Mouse (Mus musculus): ENCODE data around the gene Slc25a14. TPM values are rescaled to one million over a fixed set of nuclear protein-coding genes. Genes with fewer than 3 reads are reported as not detected.
A peak's percentile ranks its signal among the peaks of the same experiment; 100 is the strongest.

Gene Slc25a14
- 0.18 TPM in 1 of 2 replicates, not detected in the other for polyA plus RNA-seq (2012; ENCODE audit: insufficient read depth, low replicate concordance)

- TF ChIP-seq GATA1 (IDR thresholded peaks at IDR 0.05; ENCODE audit: borderline replicate concordance, low read length) (no peak), FLI1 (IDR thresholded peaks at IDR 0.05; ENCODE audit: low read length) (no peak)
- peak within 1 kb of the TSS; percentile 93 for H3K4me3 ChIP-seq (replicated peaks)
- peaks cover 9% of the 10 kb centered on the region for H3K9me3 ChIP-seq
- peaks cover 4% of the 10 kb centered on the region for H3K27me3 ChIP-seq (replicated peaks)
- H3K36me3 ChIP-seq (replicated peaks; ENCODE audit: low read length): no peaks in the 10 kb centered on the region
- peaks cover 3% of the 10 kb centered on the region; the same call in 1 of the 2 replicates for H3K4me1 ChIP-seq
Measured at GRCm38 (mm10) chrX:48623379-48624053, at the start of gene Slc25a14. Gene Slc25a14, plus strand, starts transcription at chrX:48623413.

DNA sequence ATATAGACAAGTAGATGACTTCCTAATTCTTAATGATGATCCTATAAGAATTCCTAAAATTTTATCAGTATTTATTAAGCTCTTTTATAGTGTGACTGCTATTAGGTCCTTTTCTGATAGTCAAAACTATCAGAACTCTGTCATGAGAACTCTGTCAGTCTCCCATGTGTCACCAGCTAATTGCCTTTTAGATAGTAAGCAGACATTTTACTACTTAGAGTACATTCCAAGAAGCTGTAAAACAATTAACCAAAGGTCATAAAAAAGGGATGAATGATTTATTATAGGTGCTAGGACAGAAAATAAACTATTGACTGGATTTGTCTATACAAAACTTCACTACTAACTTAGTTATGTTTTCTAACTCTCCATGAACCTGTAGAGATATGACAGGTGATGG is 39.9 kb upstream of the Slc25a14 start:
- Histone ChIP-seq H3K27me3 (replicated peaks) (no peaks in the 10 kb centered on the region), H3K9me3 (no peaks in the 10 kb centered on the region), H3K4me1 (no peaks in the 10 kb centered on the region), H3K4me3 (replicated peaks) (no peak overlapping the region), H3K36me3 (replicated peaks; ENCODE audit: low read length) (peaks cover 35% of the 10 kb centered on the region)
- TF ChIP-seq FLI1 (IDR thresholded peaks at IDR 0.05; ENCODE audit: low read length) (no peak), GATA1 (IDR thresholded peaks at IDR 0.05; ENCODE audit: borderline replicate concordance, low read length) (no peak)

DNA sequence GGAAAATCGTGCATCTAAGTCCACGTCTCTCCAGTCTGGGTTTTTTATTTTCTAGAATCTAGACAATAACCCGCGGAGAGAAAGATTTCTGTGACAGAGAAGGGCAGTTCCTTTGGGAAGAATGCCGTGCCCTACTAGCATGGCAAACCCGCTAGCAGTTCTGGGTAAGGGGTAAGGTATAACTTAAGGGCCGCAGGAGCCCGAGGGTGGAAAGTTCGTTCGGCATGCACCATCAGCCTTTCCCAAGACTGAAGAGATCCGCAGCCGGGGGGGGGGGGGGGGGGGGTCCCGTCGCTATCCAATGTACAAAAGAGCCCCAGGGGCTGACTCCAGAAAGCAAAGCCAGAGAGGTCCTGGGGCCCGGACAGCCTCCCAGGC is 29.5 kb upstream of the Slc25a14 start:
- Histone ChIP-seq H3K4me3 (replicated peaks) (peak overlapping the region; percentile 95), H3K27me3 (replicated peaks) (peaks cover 8% of the 10 kb centered on the region), H3K9me3 (0 out of 2 replicates have a peak, but pooled peaks cover 6% of the 10 kb centered on the region), H3K36me3 (replicated peaks; ENCODE audit: low read length) (peaks cover 15% of the 10 kb centered on the region), H3K4me1 (0 out of 2 replicates have a peak, but pooled peaks cover 3% of the 10 kb centered on the region)
- TF ChIP-seq FLI1 (IDR thresholded peaks at IDR 0.05; ENCODE audit: low read length) (no peak), GATA1 (IDR thresholded peaks at IDR 0.05; ENCODE audit: borderline replicate concordance, low read length) (no peak)

DNA sequence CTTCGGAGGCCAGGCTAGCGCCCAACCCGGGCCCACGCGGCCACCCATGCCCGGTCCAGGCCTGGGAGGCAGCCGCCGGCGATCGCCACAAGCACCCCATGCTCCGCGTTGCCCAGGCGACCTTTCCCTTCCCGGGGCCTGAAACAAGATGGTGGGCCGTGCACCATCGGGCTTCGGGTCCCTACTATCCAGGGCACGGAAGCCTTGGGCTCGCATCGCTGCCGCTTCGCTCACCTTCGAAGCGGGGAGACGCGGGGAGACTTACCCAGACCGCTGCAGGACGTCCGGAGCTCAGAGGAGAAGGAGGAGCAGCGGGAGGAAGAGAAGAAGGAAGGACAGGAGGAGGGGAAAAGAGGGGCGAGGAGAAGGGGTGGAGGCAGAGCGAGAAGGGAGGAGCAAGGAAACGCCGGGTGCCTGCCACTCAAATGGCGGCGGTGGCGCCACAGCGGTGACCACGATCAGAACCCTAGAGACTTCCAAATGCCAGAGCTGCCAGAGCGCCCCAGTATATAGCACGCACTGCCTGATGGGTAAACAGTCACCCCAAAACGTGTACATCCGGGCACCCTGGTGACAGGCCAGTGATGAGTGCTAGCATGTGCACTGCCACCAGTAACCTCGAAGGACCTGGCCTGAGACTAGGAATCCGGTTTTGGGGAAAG is 29.0 kb upstream of the Slc25a14 start, which contains the start of gene Zfp280c:
Zfp280c (minus strand) TSS at position 406 of the 662 bp plus-strand sequence.
- 0 out of 2 replicates have a peak, but pooled peaks cover 6% of the 10 kb centered on the region for H3K9me3 ChIP-seq
- 0 out of 2 replicates have a peak, but pooled peaks cover 3% of the 10 kb centered on the region for H3K4me1 ChIP-seq
- H3K36me3 ChIP-seq (replicated peaks; ENCODE audit: low read length): peaks cover 13% of the 10 kb centered on the region
- H3K27me3 ChIP-seq (replicated peaks): peaks cover 8% of the 10 kb centered on the region
- TF ChIP-seq GATA1 (IDR thresholded peaks at IDR 0.05; ENCODE audit: borderline replicate concordance, low read length): no peak
- TF ChIP-seq FLI1 (IDR thresholded peaks at IDR 0.05; ENCODE audit: low read length): no peak
- H3K4me3 ChIP-seq (replicated peaks): peak within 1 kb of the TSS; percentile 95

DNA sequence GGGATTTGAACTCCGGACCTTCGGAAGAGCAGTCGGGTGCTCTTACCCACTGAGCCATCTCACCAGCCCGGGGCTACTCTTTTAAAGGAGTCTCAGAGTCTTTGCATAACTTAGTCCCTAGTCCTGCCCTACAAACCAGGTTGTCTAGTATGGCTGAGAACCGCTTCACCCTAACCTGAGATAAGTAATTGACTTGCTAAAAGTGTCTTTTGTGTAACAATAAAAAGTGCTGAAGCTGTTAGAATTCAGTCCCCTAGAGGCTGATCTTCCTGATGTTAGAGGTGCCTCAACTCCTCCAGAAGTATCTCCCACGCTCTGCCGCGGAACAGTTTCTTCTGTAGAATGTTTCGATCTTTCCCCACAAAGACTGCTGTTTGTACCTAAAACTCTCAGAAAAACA is 27.2 kb upstream of the Slc25a14 start:
- TF ChIP-seq GATA1 (IDR thresholded peaks at IDR 0.05; ENCODE audit: borderline replicate concordance, low read length) (no peak), FLI1 (IDR thresholded peaks at IDR 0.05; ENCODE audit: low read length) (no peak)
- Histone ChIP-seq H3K27me3 (replicated peaks) (peaks cover 10% of the 10 kb centered on the region), H3K4me1 (0 out of 2 replicates have a peak, but pooled peaks cover 3% of the 10 kb centered on the region), H3K36me3 (replicated peaks; ENCODE audit: low read length) (peaks cover 2% of the 10 kb centered on the region), H3K9me3 (0 out of 2 replicates have a peak, but pooled peaks cover 6% of the 10 kb centered on the region), H3K4me3 (replicated peaks) (no peak overlapping the region)

- Histone ChIP-seq H3K36me3 (replicated peaks; ENCODE audit: low read length) (no peaks in the 10 kb centered on the region), H3K4me3 (replicated peaks) (no peak overlapping the region), H3K9me3 (0 out of 2 replicates have a peak, but pooled peaks cover 6% of the 10 kb centered on the region), H3K4me1 (0 out of 2 replicates have a peak, but pooled peaks cover 3% of the 10 kb centered on the region), H3K27me3 (replicated peaks) (peaks cover 10% of the 10 kb centered on the region)
- TF ChIP-seq FLI1 (IDR thresholded peaks at IDR 0.05; ENCODE audit: low read length): no peak
- TF ChIP-seq GATA1 (IDR thresholded peaks at IDR 0.05; ENCODE audit: borderline replicate concordance, low read length): no peak
Measured at GRCm38 (mm10) chrX:48596906-48597305, 26.3 kb upstream of the Slc25a14 start.

DNA sequence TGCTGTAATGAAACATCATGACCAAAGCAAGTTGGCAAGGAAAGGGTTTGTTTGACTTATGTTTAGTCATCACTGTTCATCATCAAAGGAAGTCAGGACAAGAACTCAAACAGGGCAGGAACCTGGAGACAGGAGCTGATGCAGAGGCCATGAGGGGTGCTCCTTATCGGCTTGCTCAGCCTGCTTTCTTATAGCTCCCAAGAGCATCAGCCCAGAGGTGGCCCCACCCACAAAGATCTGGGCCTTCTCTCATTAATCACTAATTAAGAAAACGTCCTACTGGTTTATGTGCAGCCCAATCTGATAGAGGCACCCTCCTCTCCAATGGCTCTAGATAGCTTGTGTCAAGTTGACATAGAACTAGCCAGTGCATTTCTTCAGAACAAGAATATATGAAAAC is 18.3 kb upstream of the Slc25a14 start:
- no peaks in the 10 kb centered on the region for H3K36me3 ChIP-seq (replicated peaks; ENCODE audit: low read length)
- H3K4me1 ChIP-seq: no peaks in the 10 kb centered on the region
- TF ChIP-seq GATA1 (IDR thresholded peaks at IDR 0.05; ENCODE audit: borderline replicate concordance, low read length): no peak
- no peak for TF ChIP-seq FLI1 (IDR thresholded peaks at IDR 0.05; ENCODE audit: low read length)
- no peak overlapping the region for H3K4me3 ChIP-seq (replicated peaks)
- no peaks in the 10 kb centered on the region for H3K9me3 ChIP-seq
- peaks cover 23% of the 10 kb centered on the region for H3K27me3 ChIP-seq (replicated peaks)

DNA sequence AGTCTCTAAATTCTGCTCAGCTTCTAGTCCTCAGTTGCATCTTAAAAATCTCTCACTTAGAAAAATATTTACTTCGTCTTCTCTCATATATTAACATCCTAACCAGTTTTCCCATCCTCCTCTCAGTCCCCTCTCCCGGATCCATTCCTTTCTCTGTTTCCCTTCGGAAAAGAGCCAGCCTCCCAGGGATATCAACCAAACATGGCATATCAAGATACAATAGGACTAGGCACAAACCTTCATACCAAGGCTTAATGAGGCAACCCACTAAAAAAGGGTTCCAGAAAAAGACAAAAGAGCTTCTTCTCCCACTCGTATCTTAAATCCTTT is 199 bp upstream of the Slc25a14 start:
- TF ChIP-seq GATA1 (IDR thresholded peaks at IDR 0.05; ENCODE audit: borderline replicate concordance, low read length) (no peak), FLI1 (IDR thresholded peaks at IDR 0.05; ENCODE audit: low read length) (no peak)
- Histone ChIP-seq H3K4me1 (peaks cover 3% of the 10 kb centered on the region; the same call in 1 of the 2 replicates), H3K4me3 (replicated peaks) (peak overlapping the region; percentile 93), H3K9me3 (peaks cover 9% of the 10 kb centered on the region), H3K36me3 (replicated peaks; ENCODE audit: low read length) (no peaks in the 10 kb centered on the region), H3K27me3 (replicated peaks) (peaks cover 3% of the 10 kb centered on the region)

DNA sequence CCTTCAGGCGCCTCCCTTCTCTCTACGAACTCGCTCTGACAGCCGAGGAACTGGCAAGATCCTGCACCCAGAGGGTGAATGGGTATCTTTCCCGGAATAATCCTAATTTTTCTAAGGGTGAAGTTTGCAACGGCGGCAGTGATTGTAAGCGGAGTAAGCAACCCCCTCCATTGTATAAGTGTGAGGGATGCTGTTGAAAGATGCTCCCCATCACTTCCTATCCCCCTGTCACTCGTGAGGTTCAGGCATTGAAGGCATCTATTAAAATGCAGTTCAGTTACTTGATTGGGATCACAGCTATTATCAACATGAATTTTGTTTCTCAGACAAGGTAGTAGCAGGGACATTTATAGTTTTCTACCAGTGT is 824 bp downstream of the Slc25a14 start:
- Histone ChIP-seq H3K4me3 (replicated peaks) (peak overlapping the region; percentile 93), H3K27me3 (replicated peaks) (peaks cover 7% of the 10 kb centered on the region), H3K4me1 (peaks cover 3% of the 10 kb centered on the region; the same call in 1 of the 2 replicates), H3K9me3 (peaks cover 9% of the 10 kb centered on the region), H3K36me3 (replicated peaks; ENCODE audit: low read length) (no peaks in the 10 kb centered on the region)
- TF ChIP-seq FLI1 (IDR thresholded peaks at IDR 0.05; ENCODE audit: low read length): no peak
- TF ChIP-seq GATA1 (IDR thresholded peaks at IDR 0.05; ENCODE audit: borderline replicate concordance, low read length): no peak

DNA sequence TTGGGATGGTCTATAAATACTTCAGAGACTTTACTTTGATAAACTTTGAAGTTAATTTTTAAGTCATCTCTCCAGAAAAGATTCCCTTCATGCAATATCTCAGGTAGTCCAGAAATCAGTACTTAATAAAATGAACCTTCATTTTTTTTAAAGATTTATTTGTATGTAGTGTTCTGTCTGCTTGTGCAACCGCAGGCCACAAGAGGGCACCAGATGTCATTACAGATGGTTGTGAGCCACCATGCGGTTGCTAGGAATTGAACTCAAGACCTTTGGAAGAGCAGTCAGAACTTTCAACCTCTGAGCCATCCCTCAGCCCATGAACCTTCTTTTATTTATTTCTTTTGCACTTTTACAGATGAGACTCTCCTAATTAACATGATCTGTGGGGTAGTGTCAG is 13.8 kb downstream of the Slc25a14 start:
- H3K4me1 ChIP-seq: no peaks in the 10 kb centered on the region
- no peak overlapping the region for H3K4me3 ChIP-seq (replicated peaks)
- H3K27me3 ChIP-seq (replicated peaks): no peaks in the 10 kb centered on the region
- H3K9me3 ChIP-seq: no peaks in the 10 kb centered on the region
- TF ChIP-seq FLI1 (IDR thresholded peaks at IDR 0.05; ENCODE audit: low read length): no peak
- no peak for TF ChIP-seq GATA1 (IDR thresholded peaks at IDR 0.05; ENCODE audit: borderline replicate concordance, low read length)
- H3K36me3 ChIP-seq (replicated peaks; ENCODE audit: low read length): peaks cover 9% of the 10 kb centered on the region

Data from megakaryocyte, embryonic 14.5 days (primary cell).